In the genomic region with DNA sequence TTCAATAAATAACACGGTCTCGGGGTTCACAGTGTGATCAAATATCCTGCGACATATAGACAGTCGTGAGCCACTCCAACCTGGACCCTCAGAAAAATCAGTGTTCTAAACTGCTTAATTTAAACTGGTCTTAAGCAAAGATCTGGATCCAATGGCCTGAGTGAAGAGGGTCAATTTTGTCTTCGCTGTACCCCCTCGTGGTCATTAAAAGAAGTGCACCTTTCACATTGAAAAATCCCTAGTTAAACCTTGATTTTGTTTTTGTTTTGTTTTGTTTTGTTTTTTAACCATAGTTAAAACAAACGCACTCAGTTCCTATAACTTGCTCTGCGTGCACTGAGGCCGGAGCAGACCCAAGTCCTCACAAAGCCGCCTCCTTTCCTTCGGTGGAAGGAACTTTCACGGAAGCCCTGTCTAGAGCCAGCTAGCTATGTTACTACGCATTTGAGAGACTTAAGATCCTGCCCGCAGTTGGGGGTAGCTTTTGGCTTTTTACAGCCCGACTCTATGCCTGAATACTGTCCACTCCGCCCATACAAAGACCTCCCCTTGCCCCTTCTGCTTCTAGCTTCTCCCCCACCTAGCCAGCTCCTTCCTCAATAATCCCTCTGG, we compare ENCODE assay signal across 8 mouse cellular contexts. TPM values are rescaled to one million over a fixed set of nuclear protein-coding genes. Genes with fewer than 3 reads are reported as not detected.
A peak's percentile ranks its signal among the peaks of the same experiment; 100 is the strongest.
DNase-seq lines count a peak whose midpoint lies in the region; ATAC-seq and TF ChIP-seq lines count a peak whose summit lies in the region.

No protein-coding gene starts in this region.

- no peaks in the 10 kb centered on the region; the same call in 1 of the 2 replicates for H3K4me1 ChIP-seq in spleen, adult 2 months (ENCODE audit: control insufficient read depth, insufficient read depth, insufficient read length)
- peaks cover 9% of the 10 kb centered on the region for H3K4me1 ChIP-seq in heart, embryonic 16.5 days (ENCODE audit: control insufficient read depth, insufficient read depth, low read length)
- H3K4me1 ChIP-seq in liver, embryonic 12.5 days, result peaks cover 39% of the 10 kb centered on the region
- peaks cover 26% of the 10 kb centered on the region for H3K4me1 ChIP-seq in neural tube, embryonic 15.5 days

- no peaks in the 10 kb centered on the region for H3K9me3 ChIP-seq in heart, embryonic 16.5 days (replicated peaks; ENCODE audit: control insufficient read depth, low read length)
- H3K9me3 ChIP-seq in liver, embryonic 12.5 days (replicated peaks), result no peaks in the 10 kb centered on the region
- no peaks in the 10 kb centered on the region for H3K9me3 ChIP-seq in neural tube, embryonic 15.5 days (replicated peaks)

- H3K36me3 ChIP-seq in spleen, adult 2 months (ENCODE audit: control insufficient read depth, insufficient read depth, low read length), result peaks cover 5% of the 10 kb centered on the region
- H3K36me3 ChIP-seq in heart, embryonic 16.5 days (ENCODE audit: control insufficient read depth, insufficient read depth), result peaks cover 17% of the 10 kb centered on the region
- peaks cover 42% of the 10 kb centered on the region for H3K36me3 ChIP-seq in liver, embryonic 12.5 days
- H3K36me3 ChIP-seq in neural tube, embryonic 15.5 days, result peaks cover 33% of the 10 kb centered on the region

- H3K4me2 ChIP-seq in heart, embryonic 16.5 days (ENCODE audit: low read depth, low read length), result peak overlapping the region; percentile 88
- peak overlapping the region; percentile 90 for H3K4me2 ChIP-seq in liver, embryonic 12.5 days
- peak overlapping the region; percentile 95 for H3K4me2 ChIP-seq in neural tube, embryonic 15.5 days

- no peaks in the 10 kb centered on the region for H3K27me3 ChIP-seq in spleen, adult 2 months (ENCODE audit: control insufficient read depth, insufficient read depth, low read length)
- no peaks in the 10 kb centered on the region for H3K27me3 ChIP-seq in heart, embryonic 16.5 days (ENCODE audit: control insufficient read depth, insufficient read depth, low read length)
- H3K27me3 ChIP-seq in liver, embryonic 12.5 days (replicated peaks), result no peaks in the 10 kb centered on the region
- H3K27me3 ChIP-seq in neural tube, embryonic 15.5 days (replicated peaks), result no peaks in the 10 kb centered on the region

- WGBS in spleen, adult 2 months, result 8% methylated on average over 16 of the region's 16 CpGs
- WGBS in heart, embryonic 16.5 days, result 4% methylated on average over 16 of the region's 16 CpGs
- 2% methylated on average over 16 of the region's 16 CpGs for WGBS in liver, embryonic 12.5 days (ENCODE audit: insufficient replicate concordance)
- 5% methylated on average over 16 of the region's 16 CpGs for WGBS in neural tube, embryonic 15.5 days

- DNase-seq in spleen, adult 2 months (ENCODE audit: low read depth in 1 of 2, low spot score in 2 of 2), result no peak
- no peak for DNase-seq in spleen, postnatal 14 days (ENCODE audit: low spot score in 2 of 2)
- peak; percentile 53 for DNase-seq in brain, embryonic 14.5 days (ENCODE audit: low read depth)
- no peak for DNase-seq in adrenal gland, adult 2 months
- DNase-seq in right cerebral cortex, postnatal 14 days, result no peak

- H3K4me3 ChIP-seq in spleen, adult 2 months (ENCODE audit: extremely low read depth, insufficient read depth, insufficient read length), result peak overlapping the region; percentile 81
- H3K4me3 ChIP-seq in heart, embryonic 16.5 days (ENCODE audit: low read length), result peak overlapping the region; percentile 84
- peak overlapping the region; percentile 98 for H3K4me3 ChIP-seq in liver, embryonic 12.5 days
- peak overlapping the region; percentile 81 for H3K4me3 ChIP-seq in neural tube, embryonic 15.5 days (replicated peaks)

- peak overlapping the region; percentile 68 for H3K27ac ChIP-seq in spleen, adult 2 months (ENCODE audit: insufficient read depth, low read length)
- H3K27ac ChIP-seq in heart, embryonic 16.5 days (ENCODE audit: low read length), result peak overlapping the region; percentile 81
- H3K27ac ChIP-seq in liver, embryonic 12.5 days, result peak overlapping the region; percentile 86
- peak overlapping the region; percentile 92 for H3K27ac ChIP-seq in neural tube, embryonic 15.5 days (replicated peaks)

- TF ChIP-seq POLR2A in spleen, adult 2 months (IDR thresholded peaks at IDR 0.05; ENCODE audit: low read depth, low read length), result no peak
- no peak for TF ChIP-seq POLR2A in brain, embryonic 14.5 days (IDR thresholded peaks at IDR 0.05; ENCODE audit: borderline replicate concordance, extremely low read depth, insufficient read depth, insufficient read length, poor library complexity, severe bottlenecking)

- peak overlapping the region; percentile 82 for H3K9ac ChIP-seq in heart, embryonic 16.5 days (ENCODE audit: low read length)
- H3K9ac ChIP-seq in liver, embryonic 12.5 days, result peak overlapping the region; percentile 93
- peak overlapping the region; percentile 80 for H3K9ac ChIP-seq in neural tube, embryonic 15.5 days (replicated peaks)

- TF ChIP-seq CTCF in spleen, adult 2 months (IDR thresholded peaks at IDR 0.05; ENCODE audit: extremely low read depth, insufficient read depth, insufficient read length, insufficient replicate concordance), result no peak
- TF ChIP-seq CTCF in brain, embryonic 14.5 days (IDR thresholded peaks at IDR 0.05; ENCODE audit: borderline replicate concordance, extremely low read depth, insufficient read depth, insufficient read length), result peak; percentile 54; the same call in 1 of the 2 replicates

- ATAC-seq in heart, embryonic 16.5 days (replicated peaks; ENCODE audit: extremely low read depth, insufficient read depth, low FRiP score), result no peak
- no peak for ATAC-seq in liver, embryonic 12.5 days
- no peak for ATAC-seq in neural tube, embryonic 15.5 days (ENCODE audit: low FRiP score)

RNA-seq across cellular contexts. Expression of gene Suds3, which starts 1.2 kb away (rescaled TPM):
- polyA plus RNA-seq in spleen, adult 2 months (2012; rRNA removed), result 45.1 and 60.7 TPM in 2 replicates
- polyA plus RNA-seq in brain, embryonic 14.5 days (2012; rRNA removed), result 98.4 and 105 TPM in 2 replicates
- polyA plus RNA-seq in heart, embryonic 16.5 days (2015; fragmentation: Nextera tagmentation; extraction: Ambion mirVana), result 56.1 and 58.2 TPM in 2 replicates
- 61.2 and 66.4 TPM in 2 replicates for polyA plus RNA-seq in liver, embryonic 12.5 days (2016; fragmentation: Nextera tagmentation; extraction: Ambion mirVana)
- polyA plus RNA-seq in neural tube, embryonic 15.5 days (2015; fragmentation: Nextera tagmentation; extraction: Ambion mirVana), result 79.4 and 81.9 TPM in 2 replicates
- total RNA-seq in adrenal gland, adult 2 months (2021), result 100 to 1,000 TPM; 106 to 144 TPM
- 61.5 and 68.0 TPM in 2 replicates for polyA plus RNA-seq in adrenal gland, adult 2 months (2012; rRNA removed)

RNA-seq across cellular contexts. Expression of gene Taok3, which starts 5.2 kb away (rescaled TPM):
- polyA plus RNA-seq in spleen, adult 2 months (2012; rRNA removed), result 18.4 and 26.6 TPM in 2 replicates
- polyA plus RNA-seq in brain, embryonic 14.5 days (2012; rRNA removed), result 24.1 and 41.3 TPM in 2 replicates
- polyA plus RNA-seq in heart, embryonic 16.5 days (2015; fragmentation: Nextera tagmentation; extraction: Ambion mirVana), result 12.8 and 19.2 TPM in 2 replicates
- polyA plus RNA-seq in liver, embryonic 12.5 days (2016; fragmentation: Nextera tagmentation; extraction: Ambion mirVana), result 67.9 and 68.6 TPM in 2 replicates
- polyA plus RNA-seq in neural tube, embryonic 15.5 days (2015; fragmentation: Nextera tagmentation; extraction: Ambion mirVana), result 63.8 and 67.1 TPM in 2 replicates
- total RNA-seq in adrenal gland, adult 2 months (2021), result 10 to 100 TPM; 30.9 to 36.0 TPM
- polyA plus RNA-seq in adrenal gland, adult 2 months (2012; rRNA removed), result 5.4 and 9.0 TPM in 2 replicates
